Mouse (Mus musculus) heart, adult 18-20 months (tissue): ENCODE measurements around the gene Tsx. TPM values are rescaled to one million over a fixed set of nuclear protein-coding genes. Genes with fewer than 3 reads are reported as not detected.

ENCODE experiments used
- total RNA-seq, 2 experiments: library from RNA; stranded (reverse); gene quantifications; 2 replicates each; pipeline ENCODE4 v1.2.3; 2021

Tsx gene
- total RNA-seq, 2 experiments from 2014 or later = not detected

Other genes with a start within 250 kb of the Tsx start
- under 1 TPM in 1 of 2 experiments, not detected in 1; 0.10 TPM for gene Nap1l2, start 227.8 kb upstream of the Tsx start, total RNA-seq
- not detected for gene Cdx4, start 93.1 kb upstream of the Tsx start, total RNA-seq
- under 1 TPM; 0.60 to 0.64 TPM for gene Chic1, start 58.0 kb upstream of the Tsx start, total RNA-seq
- gene Gm26992, start 7.5 kb downstream of the Tsx start, total RNA-seq = not detected
- gene Zcchc13, start 216.1 kb downstream of the Tsx start, total RNA-seq = not detected